Mouse (Mus musculus) heart, postnatal 25 days (tissue): ENCODE data around the gene Bbip1. TPM values are rescaled to one million over a fixed set of nuclear protein-coding genes. Genes with fewer than 3 reads are reported as not detected.

ENCODE experiments used
- DNase-seq: peaks from one replicate; pipeline ENCODE4 v3.0.0; 2022; ENCODE audit warnings: low spot score
- intact Hi-C: fragments of 180-260 bp; cut with DNase I; formaldehyde crosslinking; loops from one replicate; pipeline ENCODE4 v1.15.1; 2025
- total RNA-seq, 2 experiments: library from RNA; stranded (reverse); gene quantifications; 2 replicates each; pipeline ENCODE4 v1.2.3; 2021

Bbip1 gene
- total RNA-seq, 2 experiments from 2014 or later: 36.5 to 38.7 TPM

GRCm38 (mm10) chr19:53893711-53894171, 50.7 kb downstream of the Bbip1 start:
- peak; percentile 67 for DNase-seq
- intact Hi-C loops: no loop called here

- intact Hi-C loops: no loop called here
- DNase-seq: no peak
Measured at GRCm38 (mm10) chr19:53892838-53893359, 51.5 kb downstream of the Bbip1 start.

- DNase-seq: no peak
- intact Hi-C loops: no loop called here
Measured at GRCm38 (mm10) chr19:53892061-53892460, 52.4 kb downstream of the Bbip1 start, which contains the start of gene Pdcd4. Gene Pdcd4, plus strand, starts transcription at chr19:53892231.

- intact Hi-C loops: no loop called here
- no peak for DNase-seq
Measured at GRCm38 (mm10) chr19:53891569-53891968, 52.9 kb downstream of the Bbip1 start.

GRCm38 (mm10) chr19:53890781-53891251, 53.6 kb downstream of the Bbip1 start:
- DNase-seq: peak; percentile 16
- intact Hi-C loops: no loop called here

GRCm38 (mm10) chr19:53890274-53890673, 54.2 kb downstream of the Bbip1 start:
- intact Hi-C loops: no loop called here
- no peak for DNase-seq

- intact Hi-C loops: no loop called here
- no peak for DNase-seq
Measured at GRCm38 (mm10) chr19:53889555-53889954, 54.9 kb downstream of the Bbip1 start.

- intact Hi-C loops: no loop called here
- no peak for DNase-seq
Measured at GRCm38 (mm10) chr19:53888331-53888730, 56.1 kb downstream of the Bbip1 start.

GRCm38 (mm10) chr19:53887822-53888221, 56.6 kb downstream of the Bbip1 start:
- intact Hi-C loops: no loop called here
- DNase-seq: no peak

GRCm38 (mm10) chr19:53886576-53887370, 57.7 kb downstream of the Bbip1 start:
- intact Hi-C loops: no loop called here
- no peak for DNase-seq

GRCm38 (mm10) chr19:53885450-53885849, 59.0 kb downstream of the Bbip1 start:
- intact Hi-C loops: no loop called here
- DNase-seq: no peak

GRCm38 (mm10) chr19:53881786-53882185, 62.6 kb downstream of the Bbip1 start:
- no peak for DNase-seq

GRCm38 (mm10) chr19:53880460-53880859, 64.0 kb downstream of the Bbip1 start:
- no peak for DNase-seq
- intact Hi-C loops: no loop called here

More at GRCm38 (mm10) chr19:53881786-53882185, 62.6 kb downstream of the Bbip1 start:
- intact Hi-C loops: no loop called here

Other genes with a start within 250 kb of the Bbip1 start
- gene Pdcd4, start 52.4 kb downstream of the Bbip1 start, total RNA-seq: 10 to 100 TPM; 20.9 to 25.1 TPM
- gene Shoc2, start 321 bp downstream of the Bbip1 start, total RNA-seq: 10 to 100 TPM; 27.6 to 30.5 TPM
- under 1 TPM; 0.20 to 0.36 TPM for gene Adra2a, start 99.5 kb upstream of the Bbip1 start, total RNA-seq